Mouse (Mus musculus): ENCODE measurements around the gene Wwc2.
"Not testable (repeated sequence)": the region's sequence is repeated elsewhere in the genome, so short reads cannot be mapped to it uniquely, and the experiment has no call there.

DNA sequence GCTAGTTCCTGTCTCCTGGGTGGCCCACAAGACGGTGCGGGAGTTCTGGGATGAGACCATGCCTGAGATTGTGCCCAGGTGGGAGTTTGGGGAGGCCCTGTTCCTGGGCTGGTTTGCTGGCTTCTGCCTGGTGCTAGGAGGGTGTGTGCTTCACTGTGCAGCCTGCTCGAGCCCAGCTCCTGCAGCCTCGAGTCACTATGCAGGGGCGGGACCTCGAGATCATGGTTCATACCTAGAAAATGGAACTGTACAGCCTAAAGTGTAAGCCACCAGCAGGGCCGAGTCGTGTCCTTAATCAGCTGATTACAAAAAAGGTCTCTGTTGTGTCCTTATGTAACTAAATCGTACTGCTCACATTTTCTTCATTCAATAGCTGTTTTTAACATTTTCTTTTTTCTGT is 168.2 kb downstream of the Wwc2 start:
- TF ChIP-seq CTCF (IDR thresholded peaks at IDR 0.05; ENCODE audit: low read depth); EP300 (optimal IDR thresholded peaks at IDR 0.05): not testable (repeated sequence)
